Mouse (Mus musculus) CH12.LX (cell line): Measurements from ENCODE around the gene Hivep2. TPM values are rescaled to one million over a fixed set of nuclear protein-coding genes. Genes with fewer than 3 reads are reported as not detected.

Source experiments
- DNase-seq: peaks from one replicate; pipeline ENCODE4 v3.0.0-alpha.2; 2013; ENCODE audit errors: extremely low read depth
- H3K27ac ChIP-seq: 2 replicates; pipeline ENCODE4 v1.5.1; 2012; ENCODE audit warnings: low read depth, mild to moderate bottlenecking, control low read depth, moderate library complexity; ENCODE audit not compliant: insufficient read depth
- H3K27me3 ChIP-seq: replicated peaks from 2 replicates; pipeline ENCODE3; 2012; ENCODE audit warnings: inconsistent platforms
- H3K36me3 ChIP-seq, 2 experiments: replicated peaks in 1 of 2; 2 replicates each; pipeline versions ENCODE3 to v1.6.1; 2012; ENCODE audit warnings: inconsistent platforms in 1 of 2, low read length in 1 of 2, mild to moderate bottlenecking in 1 of 2, mixed read lengths in 1 of 2, moderate library complexity in 1 of 2; ENCODE audit not compliant: control insufficient read depth in 1 of 2, insufficient read depth in 1 of 2
- H3K4me1 ChIP-seq, 2 experiments: 2 replicates each; pipeline ENCODE4 v1.6.1; 2012; ENCODE audit warnings: inconsistent platforms in 1 of 2, moderate library complexity in 1 of 2; ENCODE audit not compliant: insufficient read depth in 2 of 2, control insufficient read depth in 1 of 2
- H3K4me2 ChIP-seq: 2 replicates; pipeline ENCODE4 v1.6.1; 2012; ENCODE audit warnings: low read depth, mild to moderate bottlenecking, control low read depth; ENCODE audit not compliant: poor library complexity, insufficient read depth, severe bottlenecking
- H3K4me3 ChIP-seq, 3 experiments: fragments of 150-350 bp in 1 of 3; sonication (generic) in 1 of 3; replicated peaks in 1 of 3; 2 replicates each; pipeline versions ENCODE3 to v1.5.1; 2011 to 2012; ENCODE audit warnings: low read depth in 2 of 3, low read length in 2 of 3, mild to moderate bottlenecking in 2 of 3, moderate library complexity in 2 of 3, control low read depth in 1 of 3, improper control_type of control experiment in 1 of 3, inconsistent platforms in 1 of 3, mixed read lengths in 1 of 3; ENCODE audit not compliant: poor library complexity in 1 of 3
- H3K79me2 ChIP-seq: replicated peaks from 2 replicates; pipeline ENCODE4 v1.6.1; 2012; ENCODE audit warnings: mild to moderate bottlenecking, moderate library complexity; ENCODE audit not compliant: control insufficient read depth, poor library complexity, insufficient read depth, severe bottlenecking; ENCODE audit errors: extremely low read depth
- H3K9ac ChIP-seq: 2 replicates; pipeline ENCODE4 v1.6.1; 2012; ENCODE audit warnings: low read depth, mild to moderate bottlenecking, control low read depth, moderate library complexity; ENCODE audit not compliant: insufficient read depth
- H3K9me3 ChIP-seq: replicated peaks from 2 replicates; pipeline ENCODE3; 2012; ENCODE audit warnings: low read length, inconsistent platforms, mixed read lengths
- BHLHE40 ChIP-seq: IDR thresholded peaks from 2 replicates; pipeline ENCODE4 v1.6.1; 2011; ENCODE audit warnings: mild to moderate bottlenecking, low read depth, low read length, improper control_type of control experiment
- CHD1 ChIP-seq: IDR thresholded peaks from 2 replicates; pipeline ENCODE4 v1.6.1; 2012; ENCODE audit warnings: low read depth, low read length, improper control_type of control experiment, inconsistent platforms
- E2F4 ChIP-seq: IDR thresholded peaks from 2 replicates; pipeline ENCODE4 v1.6.1; 2011; ENCODE audit warnings: low read depth, low read length, improper control_type of control experiment; ENCODE audit not compliant: insufficient replicate concordance
- ELF1 ChIP-seq: IDR thresholded peaks from 2 replicates; pipeline ENCODE4 v1.6.1; 2014; ENCODE audit warnings: low read depth, mild to moderate bottlenecking, inconsistent platforms, low read length, improper control_type of control experiment
- ETS1 ChIP-seq: conservative IDR thresholded peaks from 2 replicates; pipeline ENCODE4 v1.6.1; 2012; ENCODE audit warnings: low read depth, mild to moderate bottlenecking, inconsistent platforms, low read length, improper control_type of control experiment, moderate library complexity
- JUN ChIP-seq: IDR thresholded peaks from 2 replicates; pipeline ENCODE4 v1.6.1; 2011; ENCODE audit warnings: low read depth, mild to moderate bottlenecking, low read length, improper control_type of control experiment, moderate library complexity; ENCODE audit not compliant: insufficient read depth
- MEF2A ChIP-seq: IDR thresholded peaks from 2 replicates; pipeline ENCODE4 v1.6.1; 2014; ENCODE audit warnings: low read depth, mild to moderate bottlenecking, inconsistent platforms, low read length, improper control_type of control experiment, borderline replicate concordance
- NELFE ChIP-seq: IDR thresholded peaks from 2 replicates; pipeline ENCODE4 v1.6.1; 2011; ENCODE audit warnings: low read depth, low read length, improper control_type of control experiment
- PAX5 ChIP-seq: IDR thresholded peaks from 2 replicates; pipeline ENCODE4 v1.6.1; 2012; ENCODE audit warnings: low read length, inconsistent platforms, mixed read lengths
- POLR2A ChIP-seq: IDR thresholded peaks from 2 replicates; pipeline ENCODE4 v1.6.1; 2011; ENCODE audit warnings: low read depth, mild to moderate bottlenecking, improper control_type of control experiment, low read length
- RCOR1 ChIP-seq: conservative IDR thresholded peaks from 2 replicates; pipeline ENCODE4 v1.6.1; 2012; ENCODE audit warnings: low read depth, mild to moderate bottlenecking, inconsistent platforms, low read length, improper control_type of control experiment
- SIN3A ChIP-seq: IDR thresholded peaks from 2 replicates; pipeline ENCODE4 v1.6.1; 2012; ENCODE audit warnings: low read length, improper control_type of control experiment, inconsistent platforms
- SMC3 ChIP-seq: IDR thresholded peaks from 2 replicates; pipeline ENCODE4 v1.6.1; 2011; ENCODE audit warnings: low read depth, low read length, improper control_type of control experiment
- TBP ChIP-seq: conservative IDR thresholded peaks from 2 replicates; pipeline ENCODE4 v1.6.1; 2011; ENCODE audit warnings: low read depth, low read length, improper control_type of control experiment
- ZC3H11A ChIP-seq: IDR thresholded peaks from 2 replicates; pipeline ENCODE4 v1.6.1; 2012; ENCODE audit warnings: low read depth, mild to moderate bottlenecking, inconsistent platforms, low read length, improper control_type of control experiment
- ZMIZ1 ChIP-seq: IDR thresholded peaks from 2 replicates; pipeline ENCODE4 v1.6.1; 2012; ENCODE audit warnings: low read depth, mild to moderate bottlenecking, inconsistent platforms, low read length, improper control_type of control experiment
- dilution Hi-C: fragments of 300-500 bp; cut with MboI; formaldehyde crosslinking; loops from 2 replicates; pipeline ENCODE4 v1.14.3; 2020; ENCODE audit warnings: low sequenced_read_pairs; ENCODE audit not compliant: extremely low pct_unique_long_range_greater_than_20kb, extremely low pct_ligation_motif_present
- in situ Hi-C: fragments of 300-500 bp; cut with MboI; formaldehyde crosslinking; loops from 3 replicates; pipeline ENCODE4 v1.14.3; 2019; ENCODE audit warnings: low sequenced_read_pairs, low pct_ligation_motif_present, low pct_unique_long_range_greater_than_20kb, mixed read lengths
- polyA plus RNA-seq: library from polyadenylated mRNA; unstranded; fragments of >175 nt; gene quantifications from 2 replicates; pipeline ENCODE4 v1.2.1, GENCODE M21; 2012; ENCODE audit warnings: low read depth; ENCODE audit not compliant: insufficient read length
- total RNA-seq, 2 experiments: library from RNA; depleted of rRNA; stranded (reverse); fragments of 300-350 nt in 1 of 2; fragments of >200 nt in 1 of 2; gene quantifications; 2 replicates each; pipeline ENCODE4 v1.2.3; 2012 to 2014

The Hivep2 gene
- total and polyA plus RNA-seq, 3 experiments = 0.59 to 2.7 (median 1.4) TPM

GRCm38 (mm10) chr10:14056057-14056456 lies 90.2 kb downstream of the Hivep2 start:
- DNase-seq = no peak
- Histone ChIP-seq H3K27me3 (no peaks in the 10 kb centered on the region), H3K4me3 (no peak overlapping the region), H3K79me2 (no peaks in the 10 kb centered on the region), H3K36me3 (no peaks in the 10 kb centered on the region), H3K4me2 (peak overlapping the region; percentile 69), H3K9ac (peak overlapping the region; percentile 42), H3K4me1 (peaks cover 25 to 53% of the 10 kb centered on the region in 2 experiments), H3K27ac (no peak overlapping the region), H3K9me3 (no peaks in the 10 kb centered on the region)
- no peak for TF ChIP-seq ELF1
- no peak for TF ChIP-seq TBP
- TF ChIP-seq JUN = no peak
- TF ChIP-seq MEF2A = no peak
- no peak for TF ChIP-seq PAX5
- TF ChIP-seq NELFE = no peak
- TF ChIP-seq CHD1 = no peak
- TF ChIP-seq ZC3H11A = no peak
- TF ChIP-seq E2F4 = no peak
- no peak for TF ChIP-seq RCOR1
- dilution Hi-C loops (no loop called here), in situ Hi-C loops (no loop called here)

- Histone ChIP-seq H3K4me2 (peak overlapping the region; percentile 78), H3K36me3 (no peaks in the 10 kb centered on the region), H3K27ac (peak overlapping the region; percentile 88), H3K9ac (peak overlapping the region; percentile 25), H3K27me3 (no peaks in the 10 kb centered on the region), H3K4me3 (no peak overlapping the region), H3K9me3 (no peaks in the 10 kb centered on the region), H3K79me2 (no peaks in the 10 kb centered on the region), H3K4me1 (peaks cover 25 to 55% of the 10 kb centered on the region in 2 experiments)
- dilution Hi-C loops = no loop called here
- in situ Hi-C loops = no loop called here
- no peak for DNase-seq
- no peak for TF ChIP-seq MEF2A
- no peak for TF ChIP-seq BHLHE40
- TF ChIP-seq ETS1 = no peak
- no peak for TF ChIP-seq POLR2A
- TF ChIP-seq ZMIZ1 = no peak
- no peak for TF ChIP-seq PAX5
- no peak for TF ChIP-seq SIN3A
- TF ChIP-seq SMC3 = no peak
- TF ChIP-seq ZC3H11A = no peak
These were observed 90.9 kb downstream of the Hivep2 start for GRCm38 (mm10) chr10:14056584-14057451.
